Mouse (Mus musculus): ENCODE results near the gene Gm20920. TPM values are rescaled to one million over a fixed set of nuclear protein-coding genes. Genes with fewer than 3 reads are reported as not detected.
"Not testable (repeated sequence)": the region's sequence is repeated elsewhere in the genome, so short reads cannot be mapped to it uniquely, and the experiment has no call there.

The Gm20920 gene
- polyA plus RNA-seq (2012; fragmentation: generic; extraction: Trizol) = not detected

DNA sequence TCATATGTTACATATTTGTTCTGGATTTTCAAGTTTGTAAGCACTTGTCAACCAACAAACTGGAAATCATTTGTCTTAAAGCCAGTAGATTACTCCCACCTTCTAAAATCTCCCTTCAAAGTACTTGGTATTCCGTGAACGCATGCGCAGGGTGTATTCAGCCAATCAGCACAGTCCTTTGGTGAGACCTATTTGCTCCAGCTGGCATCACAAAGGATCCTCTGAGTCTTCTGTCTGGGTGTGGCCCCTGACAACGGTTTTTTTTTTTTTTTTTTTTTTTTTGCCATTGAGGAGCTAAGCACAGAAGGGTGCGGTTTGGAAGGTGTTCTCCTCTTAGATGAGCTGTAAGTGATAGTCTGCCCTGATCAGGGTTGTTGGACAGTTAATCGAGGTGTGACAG is at the start of gene Gm20920:
TSS of gene Gm20920 (plus strand) at position 301 of the 400 bp plus-strand sequence.
- not testable (repeated sequence) for H3K27me3 ChIP-seq (ENCODE audit: control insufficient read depth, insufficient read depth, insufficient read length); H3K36me3 ChIP-seq (ENCODE audit: control insufficient read depth, insufficient read depth); H3ac ChIP-seq (ENCODE audit: control insufficient read depth, insufficient read length); H3K79me2 ChIP-seq (ENCODE audit: control insufficient read depth, insufficient read depth); H3K4me2 ChIP-seq (ENCODE audit: low read depth); H3K4me3 ChIP-seq

Measured in myocyte (in vitro differentiated cells).